Mouse (Mus musculus): ENCODE measurements around the gene Nfkbie. TPM values are rescaled to one million over a fixed set of nuclear protein-coding genes. Genes with fewer than 3 reads are reported as not detected.

Nfkbie gene
- polyA plus RNA-seq, 1 experiment from 2014 or later = 5.5 TPM

GRCm38 (mm10) chr17:45548541-45549512 lies 6.7 kb upstream of the Nfkbie start:
- Histone ChIP-seq H3K36me3 (ENCODE audit: inconsistent target) (no peaks in the 10 kb centered on the region), H3K4me3 (ENCODE audit: inconsistent target) (no peak overlapping the region), H3K79me2 (ENCODE audit: inconsistent target) (no peaks in the 10 kb centered on the region), H3K27ac (no peak overlapping the region)
- 6% methylated on average over 56 of the region's 68 CpGs for WGBS (ENCODE audit: missing documents)

DNA sequence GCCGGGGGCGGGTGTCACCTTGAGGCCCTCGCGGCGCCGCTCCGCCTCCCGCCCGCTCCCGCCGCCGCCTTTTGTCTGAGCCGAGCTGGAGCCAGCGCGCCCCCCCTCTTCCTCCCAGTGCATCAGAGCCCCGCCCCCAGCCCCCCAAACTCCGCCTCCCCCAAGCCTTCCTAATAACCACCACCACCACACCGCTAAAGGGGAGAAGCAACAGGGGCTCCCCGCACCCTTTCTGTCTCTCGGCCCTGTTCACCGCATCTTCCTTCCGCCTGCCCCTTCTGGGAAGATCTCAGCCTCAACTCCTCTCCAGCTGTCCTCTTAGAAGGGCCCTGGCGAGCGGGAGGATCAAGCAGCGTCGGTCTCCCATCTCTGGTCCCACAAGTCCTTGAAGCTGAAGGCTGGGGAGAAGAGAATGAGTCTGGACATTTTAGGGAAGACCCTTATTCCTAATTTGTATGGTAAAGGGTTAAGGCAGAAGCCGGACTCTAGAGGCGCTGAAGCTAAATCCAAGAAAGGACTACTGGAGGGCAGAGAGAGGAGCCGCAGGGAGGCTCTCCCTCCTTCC lies 5.8 kb upstream of the Nfkbie start, which contains the start of gene Tmem151b:
Gene Tmem151b, minus strand, starts transcription at position 61 of the 565 bp plus-strand sequence.
- WGBS (ENCODE audit: missing documents) = 16% methylated on average over 12 of the region's 29 CpGs
- no peak within 1 kb of the TSS for H3K4me3 ChIP-seq (ENCODE audit: inconsistent target)

GRCm38 (mm10) chr17:45550253-45550652 lies 5.2 kb upstream of the Nfkbie start:
- no peak overlapping the region for H3K4me3 ChIP-seq (ENCODE audit: inconsistent target)
- H3K27ac ChIP-seq = no peak overlapping the region
- H3K36me3 ChIP-seq (ENCODE audit: inconsistent target) = no peaks in the 10 kb centered on the region
- 51% methylated on average over 5 of the region's 5 CpGs for whole genome bisulfite sequencing (ENCODE audit: missing documents)
- H3K79me2 ChIP-seq (ENCODE audit: inconsistent target) = no peaks in the 10 kb centered on the region

More for the DNA sequence above, 5.8 kb upstream of the Nfkbie start, which contains the start of gene Tmem151b:
- H3K36me3 ChIP-seq (ENCODE audit: inconsistent target) = no peaks in the 10 kb centered on the region
- no peaks in the 10 kb centered on the region for H3K79me2 ChIP-seq (ENCODE audit: inconsistent target)
- H3K27ac ChIP-seq = no peak within 1 kb of the TSS

GRCm38 (mm10) chr17:45551249-45551796 lies 4.2 kb upstream of the Nfkbie start:
- 70% methylated on average over 7 of the region's 7 CpGs for WGBS (ENCODE audit: missing documents)
- H3K36me3 ChIP-seq (ENCODE audit: inconsistent target) = no peaks in the 10 kb centered on the region
- H3K27ac ChIP-seq = no peak overlapping the region
- no peak overlapping the region for H3K4me3 ChIP-seq (ENCODE audit: inconsistent target)
- H3K79me2 ChIP-seq (ENCODE audit: inconsistent target) = peaks cover 6% of the 10 kb centered on the region; the same call in 1 of the 2 replicates

- 12% methylated on average over 8 of the region's 8 CpGs for WGBS (ENCODE audit: missing documents)
- H3K27ac ChIP-seq = no peak overlapping the region
- no peaks in the 10 kb centered on the region for H3K36me3 ChIP-seq (ENCODE audit: inconsistent target)
- peaks cover 7% of the 10 kb centered on the region; the same call in 1 of the 2 replicates for H3K79me2 ChIP-seq (ENCODE audit: inconsistent target)
- H3K4me3 ChIP-seq (ENCODE audit: inconsistent target) = no peak overlapping the region
These were observed 3.6 kb upstream of the Nfkbie start for GRCm38 (mm10) chr17:45551816-45552451.

DNA sequence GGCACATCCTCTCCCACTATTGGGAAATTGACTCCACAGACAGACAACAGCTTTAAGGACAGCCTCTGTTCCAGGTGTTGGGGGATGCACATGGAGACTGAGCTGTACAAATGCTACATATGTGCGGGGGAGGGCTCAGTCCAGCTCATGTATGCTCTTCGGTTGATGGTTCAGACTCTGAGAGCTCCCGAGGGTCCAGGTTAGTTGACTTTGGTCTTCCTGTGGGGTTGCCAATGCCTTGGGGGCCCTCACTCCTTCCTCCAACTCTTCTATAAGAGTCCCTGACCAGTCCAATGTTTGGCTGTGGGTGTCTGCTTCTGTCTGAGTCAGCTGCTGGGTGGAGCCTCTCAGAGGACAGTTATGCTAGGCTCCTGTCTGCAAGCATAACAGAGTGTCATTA lies 2.4 kb upstream of the Nfkbie start:
- H3K36me3 ChIP-seq (ENCODE audit: inconsistent target) = no peaks in the 10 kb centered on the region
- peaks cover 7% of the 10 kb centered on the region; the same call in 1 of the 2 replicates for H3K79me2 ChIP-seq (ENCODE audit: inconsistent target)
- WGBS (ENCODE audit: missing documents) = 89% methylated on average over 3 of the region's 3 CpGs
- H3K4me3 ChIP-seq (ENCODE audit: inconsistent target) = no peak overlapping the region
- no peak overlapping the region for H3K27ac ChIP-seq

DNA sequence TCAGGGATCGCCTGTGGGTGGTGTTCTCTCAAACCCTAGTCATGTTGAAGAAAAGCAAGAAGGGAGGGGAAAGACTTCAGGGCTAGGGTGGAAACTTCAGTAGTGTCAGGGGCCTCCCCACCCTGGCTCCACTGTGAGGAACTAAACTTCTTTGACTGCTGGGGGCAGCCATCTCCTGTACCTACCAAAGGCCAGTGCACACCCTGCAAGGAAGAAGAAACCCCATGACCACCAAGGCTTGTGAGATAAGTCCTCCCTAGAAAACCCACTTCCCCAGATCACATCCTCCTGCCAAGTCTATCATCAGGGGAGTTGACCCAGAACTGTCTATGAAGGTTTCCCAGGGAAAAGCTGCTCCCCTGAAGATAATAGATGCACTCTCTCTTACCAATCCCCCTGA lies 1.1 kb upstream of the Nfkbie start:
- Histone ChIP-seq H3K4me3 (ENCODE audit: inconsistent target) (no peak overlapping the region), H3K36me3 (ENCODE audit: inconsistent target) (no peaks in the 10 kb centered on the region), H3K27ac (no peak overlapping the region), H3K79me2 (ENCODE audit: inconsistent target) (peaks cover 7% of the 10 kb centered on the region; the same call in 1 of the 2 replicates)
- 36% methylated on average over 1 of the region's 1 CpGs for WGBS (ENCODE audit: missing documents)

GRCm38 (mm10) chr17:45556107-45556489 lies 595 bp downstream of the Nfkbie start:
- H3K27ac ChIP-seq = peak overlapping the region; percentile 37
- peaks cover 7% of the 10 kb centered on the region; the same call in 1 of the 2 replicates for H3K79me2 ChIP-seq (ENCODE audit: inconsistent target)
- peaks cover 11% of the 10 kb centered on the region; the same call in 1 of the 2 replicates for H3K36me3 ChIP-seq (ENCODE audit: inconsistent target)
- peak overlapping the region; percentile 60 for H3K4me3 ChIP-seq (ENCODE audit: inconsistent target)
- WGBS (ENCODE audit: missing documents) = 1% methylated on average over 14 of the region's 14 CpGs

- H3K27ac ChIP-seq = peak overlapping the region; percentile 37
- peaks cover 15% of the 10 kb centered on the region; the same call in 1 of the 2 replicates for H3K36me3 ChIP-seq (ENCODE audit: inconsistent target)
- 3% methylated on average over 3 of the region's 3 CpGs for WGBS (ENCODE audit: missing documents)
- peak overlapping the region; percentile 60 for H3K4me3 ChIP-seq (ENCODE audit: inconsistent target)
- peaks cover 7% of the 10 kb centered on the region; the same call in 1 of the 2 replicates for H3K79me2 ChIP-seq (ENCODE audit: inconsistent target)
These were observed 1.2 kb downstream of the Nfkbie start for GRCm38 (mm10) chr17:45556514-45557245.

DNA sequence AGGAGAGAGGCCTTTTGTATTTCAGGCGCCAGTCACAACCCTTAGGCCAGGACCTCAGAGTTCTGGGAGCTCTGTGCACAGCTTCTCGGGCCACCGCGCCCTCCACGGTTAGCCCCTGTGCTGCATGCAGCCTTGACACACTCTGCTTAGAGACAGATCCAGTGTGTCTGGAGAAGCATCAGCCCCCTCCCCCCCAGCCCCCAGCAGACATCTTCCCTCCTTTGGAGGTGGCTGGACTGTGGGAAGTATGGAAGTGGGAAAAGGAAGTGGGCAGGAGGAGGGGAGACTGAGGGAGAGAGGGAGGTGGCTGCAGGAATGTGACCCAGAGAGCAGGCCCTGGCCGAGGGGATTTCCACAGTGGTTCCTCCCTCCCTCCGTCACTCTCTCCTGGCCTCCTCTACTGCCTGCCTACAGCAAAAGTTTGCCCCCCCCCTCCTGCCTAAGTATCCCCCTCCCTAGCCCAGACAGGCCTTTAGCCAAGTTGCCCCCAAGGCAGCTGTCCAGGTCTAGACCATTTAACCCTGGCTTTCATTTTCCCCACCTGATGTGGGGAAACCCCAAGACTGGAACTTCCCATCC lies 1.8 kb downstream of the Nfkbie start:
- peak overlapping the region; percentile 60 for H3K4me3 ChIP-seq (ENCODE audit: inconsistent target)
- peaks cover 16% of the 10 kb centered on the region; the same call in 1 of the 2 replicates for H3K36me3 ChIP-seq (ENCODE audit: inconsistent target)
- peaks cover 7% of the 10 kb centered on the region; the same call in 1 of the 2 replicates for H3K79me2 ChIP-seq (ENCODE audit: inconsistent target)
- 12% methylated on average over 7 of the region's 7 CpGs for WGBS (ENCODE audit: missing documents)
- H3K27ac ChIP-seq = peak overlapping the region; percentile 37

GRCm38 (mm10) chr17:45557998-45558862 lies 2.7 kb downstream of the Nfkbie start:
- Histone ChIP-seq H3K79me2 (ENCODE audit: inconsistent target) (peaks cover 7% of the 10 kb centered on the region; the same call in 1 of the 2 replicates), H3K36me3 (ENCODE audit: inconsistent target) (peaks cover 16% of the 10 kb centered on the region; the same call in 1 of the 2 replicates), H3K27ac (no peak overlapping the region), H3K4me3 (ENCODE audit: inconsistent target) (no peak overlapping the region)
- WGBS (ENCODE audit: missing documents) = 34% methylated on average over 16 of the region's 16 CpGs

- peaks cover 16% of the 10 kb centered on the region; the same call in 1 of the 2 replicates for H3K36me3 ChIP-seq (ENCODE audit: inconsistent target)
- no peak overlapping the region for H3K4me3 ChIP-seq (ENCODE audit: inconsistent target)
These were observed 4.4 kb downstream of the Nfkbie start for GRCm38 (mm10) chr17:45559732-45560525.

More at GRCm38 (mm10) chr17:45559732-45560525, 4.4 kb downstream of the Nfkbie start:
- H3K27ac ChIP-seq = no peak overlapping the region
- WGBS (ENCODE audit: missing documents) = 93% methylated on average over 13 of the region's 15 CpGs
- peaks cover 13% of the 10 kb centered on the region for H3K79me2 ChIP-seq (ENCODE audit: inconsistent target)

Data from macrophage (primary cell).